Mouse (Mus musculus) lung, postnatal 0 days (tissue): Measurements from ENCODE around the gene Nup210.

ENCODE experiments used
- CTCF ChIP-seq: IDR thresholded peaks from 2 replicates; pipeline ENCODE4 v1.5.1; 2016; ENCODE audit warnings: antibody characterized with exemption, mild to moderate bottlenecking
- EP300 ChIP-seq: IDR thresholded peaks from 2 replicates; pipeline ENCODE4 v1.6.1; 2016; ENCODE audit warnings: antibody characterized with exemption, mild to moderate bottlenecking, control low read depth

GRCm38 (mm10) chr6:91145056-91145455 is 28.4 kb upstream of the Nup210 start:
- TF ChIP-seq EP300: no peak
- no peak for TF ChIP-seq CTCF
